Mouse (Mus musculus) neural tube, embryonic 15.5 days (tissue): ENCODE measurements around the gene Grik3. TPM values are rescaled to one million over a fixed set of nuclear protein-coding genes. Genes with fewer than 3 reads are reported as not detected.

ENCODE experiments used
- ATAC-seq: fragments of 200-750 bp; cut with Nextera tagmentation; 2 replicates; pipeline ENCODE4 v1.8.0; 2017; ENCODE audit warnings: mild to moderate bottlenecking, moderate TSS enrichment, moderate library complexity; ENCODE audit not compliant: low FRiP score
- H3K27ac ChIP-seq: fragments of 300-500 bp; sonication (generic); replicated peaks from 2 replicates; pipeline ENCODE4 v1.5.1; 2015; ENCODE audit warnings: mild to moderate bottlenecking, inconsistent platforms
- H3K27me3 ChIP-seq: fragments of 300-500 bp; sonication (generic); replicated peaks from 2 replicates; pipeline ENCODE4 v1.6.1; 2015; ENCODE audit warnings: inconsistent platforms
- H3K36me3 ChIP-seq: fragments of 300-500 bp; sonication (generic); 2 replicates; pipeline ENCODE4 v1.6.1; 2015; ENCODE audit warnings: inconsistent platforms
- H3K4me1 ChIP-seq: fragments of 300-500 bp; sonication (generic); 2 replicates; pipeline ENCODE4 v1.6.1; 2015; ENCODE audit warnings: inconsistent platforms
- H3K4me2 ChIP-seq: fragments of 300-500 bp; sonication (generic); 2 replicates; pipeline ENCODE4 v1.6.1; 2015; ENCODE audit warnings: inconsistent platforms, mild to moderate bottlenecking, moderate library complexity
- H3K4me3 ChIP-seq: fragments of 300-500 bp; sonication (generic); replicated peaks from 2 replicates; pipeline ENCODE4 v1.5.1; 2015; ENCODE audit warnings: mild to moderate bottlenecking, inconsistent platforms
- H3K9ac ChIP-seq: fragments of 300-500 bp; sonication (generic); replicated peaks from 2 replicates; pipeline ENCODE4 v1.6.1; 2015; ENCODE audit warnings: mild to moderate bottlenecking, inconsistent platforms
- H3K9me3 ChIP-seq: fragments of 300-500 bp; sonication (generic); replicated peaks from 2 replicates; pipeline ENCODE4 v1.6.1; 2016; ENCODE audit warnings: inconsistent platforms
- WGBS: fragments of 180-500 bp; shearing (Covaris S2); methylation state at CpG from one replicate; pipeline ENCODE4 v1.1.7; 2015; ENCODE audit warnings: mixed read lengths; 5-methylcytosine and 5-hydroxymethylcytosine counted together
- polyA plus RNA-seq: library from polyadenylated mRNA; unstranded; fragments of >200 nt; fragmentation: Nextera tagmentation; extraction: Ambion mirVana; gene quantifications from 2 replicates; pipeline ENCODE4 v1.2.1, GENCODE M21; 2015

Grik3 gene
- polyA plus RNA-seq, 1 experiment from 2014 or later = 4.4 TPM

DNA sequence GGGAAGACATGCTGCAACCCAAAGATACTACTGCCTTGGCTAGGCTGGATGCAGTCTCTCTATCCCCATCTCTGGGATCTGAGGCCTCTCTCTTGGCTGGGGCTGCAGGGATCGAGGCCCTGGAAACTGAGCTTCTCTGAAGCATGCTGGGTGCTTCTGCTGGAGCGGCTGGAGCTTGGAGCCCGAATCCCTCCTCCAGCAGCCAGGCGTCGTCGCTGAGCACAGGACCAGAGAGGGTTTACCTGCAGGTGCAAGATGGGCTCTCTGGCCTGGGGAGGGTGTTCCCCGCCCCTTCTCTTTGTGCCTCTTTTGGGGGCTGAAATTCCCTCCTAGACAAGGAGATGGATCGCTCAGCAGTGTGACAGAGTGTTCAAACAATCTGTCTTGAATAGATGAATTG lies 2.6 kb downstream of the Grik3 start:
- Histone ChIP-seq H3K27me3 (peaks cover 70% of the 10 kb centered on the region), H3K4me2 (peak overlapping the region; percentile 76), H3K4me3 (peak overlapping the region; percentile 48), H3K36me3 (no peaks in the 10 kb centered on the region), H3K27ac (peak overlapping the region; percentile 87), H3K9ac (peak overlapping the region; percentile 37), H3K4me1 (peaks cover 96% of the 10 kb centered on the region), H3K9me3 (no peaks in the 10 kb centered on the region)
- ATAC-seq = no peak
- WGBS = 7% methylated on average over 8 of the region's 8 CpGs

DNA sequence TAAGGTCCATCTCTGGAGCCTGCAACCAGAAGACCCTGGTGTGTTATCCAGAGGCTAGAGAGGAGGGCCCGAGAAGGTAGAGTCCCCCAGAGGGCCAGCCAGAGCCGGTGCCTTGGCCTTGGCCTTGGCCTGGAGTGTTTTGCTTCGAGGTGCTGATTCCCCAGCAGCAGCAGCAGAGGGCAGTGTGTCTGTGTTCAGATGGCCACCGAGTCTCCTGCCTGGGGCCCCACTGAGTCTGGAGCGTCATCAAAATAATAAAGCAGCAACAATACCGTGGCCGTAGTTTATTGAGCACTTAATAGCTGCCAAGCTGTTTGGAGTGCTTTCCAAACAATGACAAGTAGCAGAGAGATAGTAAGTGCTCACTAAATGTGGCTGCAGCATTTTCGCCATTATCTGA lies 5.0 kb downstream of the Grik3 start:
- WGBS = 20% methylated on average over 8 of the region's 8 CpGs
- no peak for ATAC-seq
- no peaks in the 10 kb centered on the region for H3K9me3 ChIP-seq
- no peak overlapping the region for H3K27ac ChIP-seq
- H3K9ac ChIP-seq = no peak overlapping the region
- peak overlapping the region; percentile 76 for H3K4me2 ChIP-seq
- no peaks in the 10 kb centered on the region for H3K36me3 ChIP-seq
- H3K4me3 ChIP-seq = no peak overlapping the region
- peaks cover 85% of the 10 kb centered on the region for H3K4me1 ChIP-seq
- H3K27me3 ChIP-seq = peaks cover 64% of the 10 kb centered on the region

DNA sequence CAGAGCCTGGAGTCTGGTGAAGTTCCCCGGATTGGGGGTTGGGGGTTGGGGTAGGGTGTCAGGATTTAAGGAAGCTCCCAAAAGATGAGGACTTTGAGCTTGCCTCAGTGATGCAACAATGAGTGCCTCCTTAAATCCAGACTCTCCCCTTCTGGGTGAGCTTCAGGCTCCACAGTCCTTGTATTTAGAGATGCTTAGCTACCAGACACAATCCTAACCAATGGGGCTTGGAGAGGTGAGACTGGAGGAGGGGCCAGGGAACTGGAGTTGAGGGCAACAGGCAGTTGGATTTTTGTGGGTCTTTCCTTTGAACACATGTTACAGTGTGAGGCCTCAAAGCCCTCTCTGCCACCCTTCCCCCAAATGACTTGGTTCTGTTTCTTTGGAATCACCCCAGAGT lies 6.5 kb downstream of the Grik3 start:
- no peaks in the 10 kb centered on the region for H3K36me3 ChIP-seq
- no peaks in the 10 kb centered on the region for H3K9me3 ChIP-seq
- no peak for ATAC-seq
- H3K4me1 ChIP-seq = peaks cover 73% of the 10 kb centered on the region
- WGBS = 12% methylated on average over 1 of the region's 1 CpGs
- no peak overlapping the region for H3K9ac ChIP-seq
- peak overlapping the region; percentile 3; the same call in 1 of the 2 replicates for H3K4me2 ChIP-seq
- H3K27me3 ChIP-seq = peaks cover 51% of the 10 kb centered on the region
- no peak overlapping the region for H3K27ac ChIP-seq
- H3K4me3 ChIP-seq = no peak overlapping the region

DNA sequence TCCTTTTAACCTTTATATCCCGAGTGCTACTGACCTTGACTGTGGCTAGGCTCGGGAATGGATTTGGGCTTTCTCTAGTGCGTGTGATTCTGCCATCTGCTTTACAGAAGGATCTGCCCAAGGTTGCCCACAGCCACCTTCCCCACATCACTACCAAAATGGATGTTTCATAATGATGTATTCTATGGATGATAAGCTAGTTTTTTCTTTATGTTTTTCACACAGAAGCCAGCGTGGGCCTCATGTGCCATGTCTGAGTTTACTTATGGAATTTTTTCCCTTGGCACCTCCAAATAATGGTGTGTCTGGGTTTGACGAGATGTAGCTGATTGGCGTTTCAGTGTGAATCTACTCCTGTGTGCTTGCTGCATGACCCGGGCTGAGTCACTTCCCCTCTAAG lies 7.0 kb downstream of the Grik3 start:
- Histone ChIP-seq H3K27ac (no peak overlapping the region), H3K27me3 (peaks cover 47% of the 10 kb centered on the region), H3K4me2 (0 out of 2 replicates have a peak overlapping the region, but pooled peaks have one; percentile 3), H3K4me3 (no peak overlapping the region), H3K4me1 (peaks cover 71% of the 10 kb centered on the region), H3K9ac (no peak overlapping the region), H3K9me3 (no peaks in the 10 kb centered on the region), H3K36me3 (no peaks in the 10 kb centered on the region)
- ATAC-seq = no peak
- 52% methylated on average over 7 of the region's 7 CpGs for WGBS

DNA sequence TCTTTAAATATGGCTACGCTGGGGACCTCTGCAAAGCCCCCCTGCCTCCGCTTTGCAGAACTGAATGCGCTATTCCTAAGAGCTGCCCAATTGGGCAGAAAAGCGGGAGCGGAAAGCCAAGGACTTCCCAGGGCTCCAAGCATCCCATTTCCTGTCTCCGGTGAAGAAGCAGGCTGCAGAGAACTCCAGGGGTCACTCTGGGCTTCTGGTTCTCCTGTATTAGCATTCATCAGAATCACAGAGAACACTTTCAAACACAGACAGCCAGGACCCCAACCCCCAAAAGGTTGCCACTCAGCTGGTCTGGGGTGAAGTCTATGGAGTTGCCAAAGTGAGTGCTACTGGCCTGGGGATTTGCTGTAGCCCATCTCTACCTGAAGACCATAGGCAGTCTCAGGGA lies 8.4 kb downstream of the Grik3 start:
- no peak for ATAC-seq
- H3K4me3 ChIP-seq = no peak overlapping the region
- H3K9ac ChIP-seq = no peak overlapping the region
- H3K36me3 ChIP-seq = no peaks in the 10 kb centered on the region
- WGBS = 9% methylated on average over 6 of the region's 6 CpGs
- peaks cover 39% of the 10 kb centered on the region for H3K27me3 ChIP-seq
- H3K27ac ChIP-seq = no peak overlapping the region
- peaks cover 64% of the 10 kb centered on the region for H3K4me1 ChIP-seq
- peak overlapping the region; percentile 23; the same call in 1 of the 2 replicates for H3K4me2 ChIP-seq
- no peaks in the 10 kb centered on the region for H3K9me3 ChIP-seq

DNA sequence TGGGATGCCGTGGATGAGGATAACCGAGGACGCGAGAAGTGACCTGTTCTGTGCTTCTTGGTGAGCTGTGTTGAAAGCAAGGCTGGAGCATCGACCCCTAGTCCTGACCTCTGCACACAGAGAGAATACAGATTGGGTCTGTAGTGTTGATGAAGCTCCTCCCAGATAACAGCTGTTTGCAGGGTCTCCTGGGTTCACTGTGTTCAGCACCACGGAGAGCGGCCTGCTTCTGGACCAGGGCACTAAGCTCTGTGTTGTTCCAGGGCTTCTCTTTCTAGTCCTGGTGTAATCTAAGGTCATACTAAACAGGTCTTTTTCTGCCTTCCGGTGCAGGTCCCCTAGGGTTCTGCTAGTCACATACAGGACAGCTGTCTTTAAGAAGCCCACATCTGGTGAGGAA lies 12.4 kb downstream of the Grik3 start:
- Histone ChIP-seq H3K36me3 (no peaks in the 10 kb centered on the region), H3K27ac (no peak overlapping the region), H3K27me3 (peaks cover 16% of the 10 kb centered on the region), H3K9ac (no peak overlapping the region), H3K9me3 (no peaks in the 10 kb centered on the region), H3K4me2 (no peak overlapping the region), H3K4me3 (no peak overlapping the region), H3K4me1 (peaks cover 26% of the 10 kb centered on the region)
- 58% methylated on average over 8 of the region's 8 CpGs for WGBS
- no peak for ATAC-seq

DNA sequence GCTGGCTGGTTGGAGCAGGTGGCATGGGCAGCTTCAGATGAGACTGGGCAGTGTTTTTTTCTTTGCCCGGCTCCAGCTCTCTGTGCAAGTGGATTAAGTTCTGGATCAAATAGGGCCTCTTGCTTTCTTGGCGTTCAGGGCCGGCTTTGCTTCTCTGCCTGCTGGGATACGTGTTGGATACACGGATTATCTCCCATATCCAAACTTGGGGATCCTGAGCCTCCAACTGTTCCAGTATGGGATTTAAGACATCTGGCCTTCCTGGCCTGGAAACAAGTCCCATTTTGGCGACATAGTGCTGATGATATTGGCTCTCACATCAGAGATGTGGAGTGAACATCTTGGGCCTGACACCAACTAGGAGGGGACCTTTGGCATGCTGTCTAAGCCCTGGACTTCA lies 21.9 kb downstream of the Grik3 start:
- Histone ChIP-seq H3K27me3 (peaks cover 13% of the 10 kb centered on the region), H3K9ac (no peak overlapping the region), H3K4me3 (no peak overlapping the region), H3K4me1 (peaks cover 19% of the 10 kb centered on the region), H3K4me2 (no peak overlapping the region), H3K9me3 (no peaks in the 10 kb centered on the region), H3K36me3 (no peaks in the 10 kb centered on the region), H3K27ac (no peak overlapping the region)
- ATAC-seq = no peak
- WGBS = 81% methylated on average over 6 of the region's 6 CpGs

DNA sequence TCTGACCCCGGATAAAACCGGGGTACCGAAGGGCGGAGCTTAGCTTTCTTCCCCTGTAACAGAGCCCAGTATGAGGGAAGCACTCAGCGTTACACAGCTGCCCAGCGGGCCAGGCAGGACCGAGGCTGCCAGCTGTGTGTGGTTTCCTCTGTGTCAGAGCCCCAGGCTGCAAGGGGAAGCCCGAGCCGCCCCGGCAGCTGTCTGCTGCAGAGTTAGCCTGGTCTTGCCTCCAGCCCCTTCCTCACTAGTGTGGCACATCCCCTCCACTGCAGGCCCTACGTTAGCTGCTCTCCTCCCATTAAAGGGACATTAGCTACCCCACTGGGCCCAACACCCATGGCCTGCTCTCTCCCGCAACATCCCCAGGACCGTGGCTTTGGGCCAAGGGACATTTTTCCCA lies 25.1 kb downstream of the Grik3 start:
- no peak overlapping the region for H3K4me2 ChIP-seq
- no peak overlapping the region for H3K4me3 ChIP-seq
- H3K27me3 ChIP-seq = peaks cover 10% of the 10 kb centered on the region
- peaks cover 19% of the 10 kb centered on the region for H3K4me1 ChIP-seq
- no peak for ATAC-seq
- no peaks in the 10 kb centered on the region for H3K9me3 ChIP-seq
- WGBS = 40% methylated on average over 13 of the region's 13 CpGs
- no peak overlapping the region for H3K27ac ChIP-seq
- no peak overlapping the region for H3K9ac ChIP-seq
- no peaks in the 10 kb centered on the region for H3K36me3 ChIP-seq

DNA sequence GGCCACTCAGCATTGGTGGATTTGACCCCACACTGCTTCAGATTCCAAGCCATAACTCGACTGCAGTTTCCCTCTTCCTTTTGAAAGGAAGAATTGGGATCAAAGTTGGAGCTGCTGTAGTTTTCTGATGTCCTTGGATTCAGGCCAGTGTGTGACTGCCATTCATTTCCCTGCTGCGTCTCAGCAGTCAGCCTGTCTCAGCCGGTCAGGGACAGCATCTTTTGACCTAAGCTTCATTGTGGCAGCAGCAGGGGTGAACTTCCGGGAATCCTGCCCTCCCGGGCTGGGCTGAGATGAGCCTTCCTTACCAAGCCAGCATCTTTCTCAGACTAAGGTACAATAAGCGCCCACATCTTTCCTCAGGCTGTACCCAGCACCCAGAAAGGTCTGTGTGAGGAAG lies 26.1 kb downstream of the Grik3 start:
- Histone ChIP-seq H3K4me1 (peaks cover 19% of the 10 kb centered on the region), H3K9ac (no peak overlapping the region), H3K4me2 (no peak overlapping the region), H3K27ac (no peak overlapping the region), H3K9me3 (no peaks in the 10 kb centered on the region), H3K27me3 (peaks cover 10% of the 10 kb centered on the region), H3K36me3 (no peaks in the 10 kb centered on the region), H3K4me3 (no peak overlapping the region)
- no peak for ATAC-seq
- WGBS = 45% methylated on average over 6 of the region's 6 CpGs

DNA sequence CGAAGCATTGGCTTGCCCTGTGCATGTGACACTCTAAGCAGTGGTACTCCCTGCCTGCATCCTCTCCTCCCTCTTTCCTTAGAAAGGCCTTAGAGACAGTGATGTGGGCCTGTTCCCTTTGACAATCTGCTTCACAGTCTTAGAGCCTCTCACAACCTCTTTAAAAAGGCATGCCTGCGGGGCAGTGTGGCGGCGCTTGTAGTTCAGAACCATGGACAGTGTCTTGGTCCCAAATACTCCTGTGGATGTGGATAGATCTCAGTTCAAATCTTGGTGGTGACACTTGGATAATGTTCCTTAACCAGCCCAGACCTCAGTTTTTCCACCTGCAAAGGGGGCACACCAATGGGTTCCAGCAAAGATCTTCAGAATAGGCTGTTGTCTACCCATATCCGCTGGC lies 28.4 kb downstream of the Grik3 start:
- ATAC-seq = no peak

DNA sequence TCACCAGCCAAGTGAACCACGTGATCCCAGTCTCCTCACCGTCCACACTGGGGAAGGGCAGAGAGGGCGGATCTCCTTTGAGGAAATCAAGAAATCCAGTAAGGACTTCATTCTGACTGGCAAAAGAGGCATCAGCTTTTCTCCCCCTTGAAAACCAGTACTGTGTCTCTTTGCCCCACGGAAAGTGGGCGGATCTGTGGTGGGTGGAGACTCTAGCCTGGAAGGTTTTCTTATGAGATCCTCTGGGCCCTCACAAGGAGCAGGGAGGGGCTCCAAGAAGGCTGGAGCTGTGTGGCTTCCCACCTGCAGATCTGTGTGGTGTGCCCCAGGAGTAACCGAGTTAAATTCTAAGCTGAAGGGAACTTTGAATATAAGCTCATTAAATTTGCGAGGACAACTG lies 32.4 kb downstream of the Grik3 start:
- no peak overlapping the region for H3K4me2 ChIP-seq
- peaks cover 5% of the 10 kb centered on the region for H3K4me1 ChIP-seq
- H3K36me3 ChIP-seq = no peaks in the 10 kb centered on the region
- H3K9me3 ChIP-seq = no peaks in the 10 kb centered on the region
- peaks cover 2% of the 10 kb centered on the region; the same call in 1 of the 2 replicates for H3K27me3 ChIP-seq
- no peak overlapping the region for H3K9ac ChIP-seq
- WGBS = 58% methylated on average over 7 of the region's 7 CpGs
- H3K4me3 ChIP-seq = no peak overlapping the region
- H3K27ac ChIP-seq = no peak overlapping the region
- ATAC-seq = no peak

More for the DNA sequence above, 28.4 kb downstream of the Grik3 start:
- WGBS = 92% methylated on average over 5 of the region's 5 CpGs
- Histone ChIP-seq H3K4me1 (peaks cover 18% of the 10 kb centered on the region), H3K27me3 (peaks cover 10% of the 10 kb centered on the region), H3K9me3 (no peaks in the 10 kb centered on the region), H3K36me3 (no peaks in the 10 kb centered on the region), H3K9ac (no peak overlapping the region), H3K4me3 (no peak overlapping the region), H3K27ac (no peak overlapping the region), H3K4me2 (no peak overlapping the region)

DNA sequence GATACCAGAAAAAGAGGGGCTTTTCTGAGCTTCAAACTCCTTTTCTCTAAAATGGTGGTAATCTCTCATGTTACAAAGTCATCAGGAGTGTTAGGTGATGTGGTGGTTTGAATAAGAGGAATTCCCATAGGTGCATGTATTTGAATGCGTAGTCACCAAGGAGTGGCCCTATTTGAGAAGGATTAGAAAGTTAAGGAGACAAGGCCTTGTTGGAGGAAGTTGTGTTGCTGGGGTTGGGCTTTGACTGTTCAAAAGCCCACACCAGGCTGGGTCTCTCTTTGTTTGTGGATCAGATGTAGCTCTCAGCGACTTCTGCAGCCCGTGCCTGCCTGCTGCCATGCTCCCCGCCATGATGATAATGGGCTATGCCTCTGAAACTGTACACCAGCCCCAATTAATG lies 34.8 kb downstream of the Grik3 start:
- 80% methylated on average over 4 of the region's 4 CpGs for WGBS
- no peak for ATAC-seq

More for the DNA sequence above, 34.8 kb downstream of the Grik3 start:
- H3K9ac ChIP-seq = no peak overlapping the region
- peaks cover 5% of the 10 kb centered on the region for H3K4me1 ChIP-seq
- H3K4me3 ChIP-seq = no peak overlapping the region
- no peak overlapping the region for H3K27ac ChIP-seq
- no peak overlapping the region for H3K4me2 ChIP-seq
- 0 out of 2 replicates have a peak, but pooled peaks cover 6% of the 10 kb centered on the region for H3K9me3 ChIP-seq
- no peaks in the 10 kb centered on the region for H3K36me3 ChIP-seq
- H3K27me3 ChIP-seq = peaks cover under 1% of the 10 kb centered on the region; the same call in 1 of the 2 replicates
